Mouse (Mus musculus): ENCODE measurements around the gene Pdcd6. TPM values are rescaled to one million over a fixed set of nuclear protein-coding genes. Genes with fewer than 3 reads are reported as not detected.

Gene Pdcd6
- polyA plus RNA-seq, 1 experiment from 2014 or later = 138 TPM

- no peaks in the 10 kb centered on the region for H3K36me3 ChIP-seq
- H3K4me1 ChIP-seq = no peaks in the 10 kb centered on the region
- no peak overlapping the region for H3K27ac ChIP-seq
- WGBS = 2% methylated on average over 10 of the region's 10 CpGs
- no peaks in the 10 kb centered on the region; the same call in 1 of the 2 replicates for H3K27me3 ChIP-seq
- H3K9ac ChIP-seq = peak overlapping the region; percentile 76
- H3K4me2 ChIP-seq (replicated peaks) = peak overlapping the region; percentile 84
- peak; percentile 89 for ATAC-seq (ENCODE audit: low FRiP score, low read depth)
- no peaks in the 10 kb centered on the region for H3K9me3 ChIP-seq
- H3K4me3 ChIP-seq = peak overlapping the region; percentile 58
These were observed 57.0 kb downstream of the Pdcd6 start for GRCm38 (mm10) chr13:74260231-74260992.

GRCm38 (mm10) chr13:74259460-74260230 lies 57.7 kb downstream of the Pdcd6 start:
- H3K9ac ChIP-seq = peak overlapping the region; percentile 76
- no peaks in the 10 kb centered on the region; the same call in 1 of the 2 replicates for H3K27me3 ChIP-seq
- peak overlapping the region; percentile 84 for H3K4me2 ChIP-seq (replicated peaks)
- no peak overlapping the region for H3K27ac ChIP-seq
- peak; percentile 82 for ATAC-seq (ENCODE audit: low FRiP score, low read depth)
- 4% methylated on average over 35 of the region's 35 CpGs for WGBS
- H3K36me3 ChIP-seq = no peaks in the 10 kb centered on the region
- no peaks in the 10 kb centered on the region for H3K9me3 ChIP-seq
- H3K4me3 ChIP-seq = peak overlapping the region; percentile 58
- no peaks in the 10 kb centered on the region for H3K4me1 ChIP-seq

Other genes starting within 250 kb of the Pdcd6 start
- gene Slc9a3, start 196.1 kb downstream of the Pdcd6 start, polyA plus RNA-seq (2015; fragmentation: Nextera tagmentation; extraction: Ambion mirVana) = not detected in 2 replicates
- 86.6 and 86.9 TPM in 2 replicates for gene Exoc3, start 108.8 kb downstream of the Pdcd6 start, polyA plus RNA-seq (2015; fragmentation: Nextera tagmentation; extraction: Ambion mirVana)
- 1.1 and 1.3 TPM in 2 replicates for gene Ahrr, start 25.2 kb downstream of the Pdcd6 start, polyA plus RNA-seq (2015; fragmentation: Nextera tagmentation; extraction: Ambion mirVana)
- gene Sdha, start 32.7 kb upstream of the Pdcd6 start, polyA plus RNA-seq (2015; fragmentation: Nextera tagmentation; extraction: Ambion mirVana) = 237 and 242 TPM in 2 replicates
- 63.7 and 71.3 TPM in 2 replicates for gene Ccdc127, start 32.7 kb upstream of the Pdcd6 start, polyA plus RNA-seq (2015; fragmentation: Nextera tagmentation; extraction: Ambion mirVana)
- not detected in 2 replicates for gene Lrrc14b, start 46.4 kb upstream of the Pdcd6 start, polyA plus RNA-seq (2015; fragmentation: Nextera tagmentation; extraction: Ambion mirVana)
- 5.3 and 6.6 TPM in 2 replicates for gene Zfp72, start 73.3 kb upstream of the Pdcd6 start, polyA plus RNA-seq (2015; fragmentation: Nextera tagmentation; extraction: Ambion mirVana)
- 95.3 and 95.4 TPM in 2 replicates for gene Ftl1-ps1, start 82.1 kb upstream of the Pdcd6 start, polyA plus RNA-seq (2015; fragmentation: Nextera tagmentation; extraction: Ambion mirVana)
- gene Zfp825, start 176.4 kb upstream of the Pdcd6 start, polyA plus RNA-seq (2015; fragmentation: Nextera tagmentation; extraction: Ambion mirVana) = 26.1 and 26.5 TPM in 2 replicates